Mouse (Mus musculus) intestine, postnatal 0 days (tissue): Measurements from ENCODE around the gene Qprt. TPM values are rescaled to one million over a fixed set of nuclear protein-coding genes. Genes with fewer than 3 reads are reported as not detected.
A peak's percentile ranks its signal among the peaks of the same experiment; 100 is the strongest.

Experiments used
- ATAC-seq: fragments of 200-750 bp; cut with Nextera tagmentation; 2 replicates; pipeline ENCODE4 v1.8.0; 2017; ENCODE audit warnings: mild to moderate bottlenecking, moderate TSS enrichment, moderate library complexity
- H3K27ac ChIP-seq: fragments of 300-500 bp; sonication (generic); 2 replicates; pipeline ENCODE4 v1.5.1; 2014; ENCODE audit warnings: mild to moderate bottlenecking, low read depth, low read length, moderate library complexity
- H3K27me3 ChIP-seq: fragments of 300-500 bp; sonication (generic); replicated peaks from 2 replicates; pipeline ENCODE4 v1.6.1; 2014; ENCODE audit warnings: low read length, mixed read lengths; ENCODE audit not compliant: control insufficient read depth, insufficient read depth
- H3K36me3 ChIP-seq: fragments of 300-500 bp; sonication (generic); 2 replicates; pipeline ENCODE4 v1.6.1; 2014; ENCODE audit warnings: mild to moderate bottlenecking, moderate library complexity; ENCODE audit not compliant: control insufficient read depth, insufficient read depth
- H3K4me1 ChIP-seq: fragments of 300-500 bp; sonication (generic); replicated peaks from 2 replicates; pipeline ENCODE4 v1.6.1; 2014; ENCODE audit warnings: antibody characterized with exemption, low read length, mixed read lengths; ENCODE audit not compliant: control insufficient read depth, insufficient read depth
- H3K4me2 ChIP-seq: fragments of 300-500 bp; sonication (generic); replicated peaks from 2 replicates; pipeline ENCODE4 v1.6.1; 2014; ENCODE audit warnings: low read depth, mild to moderate bottlenecking, moderate library complexity
- H3K4me3 ChIP-seq: fragments of 300-500 bp; sonication (generic); 2 replicates; pipeline ENCODE4 v1.5.1; 2014; ENCODE audit warnings: low read depth, low read length
- H3K9ac ChIP-seq: fragments of 300-500 bp; sonication (generic); 2 replicates; pipeline ENCODE4 v1.6.1; 2014; ENCODE audit warnings: mild to moderate bottlenecking, low read depth, low read length
- H3K9me3 ChIP-seq: fragments of 300-500 bp; sonication (generic); 2 replicates; pipeline ENCODE4 v1.6.1; 2016; ENCODE audit warnings: mixed run types; ENCODE audit not compliant: control insufficient read depth
- CTCF ChIP-seq: sonication (generic); IDR thresholded peaks from 2 replicates; pipeline ENCODE4 v1.5.1; 2016; ENCODE audit warnings: low read depth, mild to moderate bottlenecking, control low read depth, antibody characterized with exemption, moderate library complexity
- WGBS: fragments of 180-500 bp; shearing (Covaris S2); extraction: QIAGEN DNeasy Blood & Tissue Kit; methylation state at CpG from one replicate; pipeline ENCODE4 v1.1.7; 2014; 5-methylcytosine and 5-hydroxymethylcytosine counted together
- polyA plus RNA-seq: library from polyadenylated mRNA; unstranded; fragments of >200 nt; fragmentation: Nextera tagmentation; extraction: Ambion mirVana; gene quantifications from 2 replicates; pipeline ENCODE4 v1.2.1, GENCODE M21; 2015

The Qprt gene
- polyA plus RNA-seq, 1 experiment from 2014 or later, result 2.0 TPM

DNA sequence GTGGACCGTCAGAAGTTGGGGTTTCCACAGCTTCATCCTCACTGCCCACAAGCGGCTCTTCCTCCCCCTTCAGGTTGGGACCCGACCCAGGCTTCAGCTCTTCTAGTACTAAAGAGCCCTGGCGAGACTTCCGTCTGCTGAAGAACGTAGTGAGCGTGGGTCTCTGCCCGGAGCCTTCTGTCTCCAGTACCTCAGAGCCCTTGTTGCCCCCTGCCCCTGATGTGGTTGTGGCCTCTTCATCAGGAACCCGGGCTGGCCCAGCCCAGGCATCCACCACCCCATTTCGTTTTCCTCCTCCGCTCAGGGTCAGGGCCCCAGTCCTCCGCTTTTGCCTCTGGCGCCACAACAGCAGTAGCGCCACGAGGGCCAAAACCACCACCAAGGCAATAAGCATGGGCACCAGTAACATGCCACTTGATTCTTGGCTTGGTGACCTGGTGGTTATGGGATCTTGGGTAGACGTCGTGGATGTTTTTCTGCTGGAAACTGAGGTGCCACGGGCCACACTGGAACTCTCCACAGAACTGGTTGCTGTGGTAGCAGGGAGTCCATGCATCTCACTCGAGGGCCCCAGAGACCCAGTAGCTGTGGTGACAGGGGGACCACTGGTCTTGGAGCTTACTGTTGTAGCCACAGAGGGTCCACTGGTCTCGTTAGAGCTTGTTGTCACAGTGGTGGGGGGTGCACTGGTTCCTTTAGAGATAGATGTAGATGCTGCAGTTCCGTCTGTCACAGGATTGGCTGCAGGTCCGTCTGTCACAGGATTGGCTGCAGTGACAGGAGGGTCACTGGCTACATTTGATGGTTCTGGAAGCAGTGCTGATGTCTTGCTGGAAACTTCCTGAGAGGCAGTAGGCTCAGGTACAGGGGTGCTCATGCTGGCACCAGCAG, 14.4 kb upstream of the Qprt start:
- H3K4me3 ChIP-seq, result no peak overlapping the region
- no peaks in the 10 kb centered on the region for H3K36me3 ChIP-seq
- no peak overlapping the region for H3K4me2 ChIP-seq
- no peak for ATAC-seq
- WGBS, result 82% methylated on average over 22 of the region's 22 CpGs
- no peaks in the 10 kb centered on the region for H3K9me3 ChIP-seq
- no peak for TF ChIP-seq CTCF
- no peaks in the 10 kb centered on the region for H3K27me3 ChIP-seq
- H3K4me1 ChIP-seq, result no peaks in the 10 kb centered on the region
- no peak overlapping the region for H3K27ac ChIP-seq
- no peak overlapping the region for H3K9ac ChIP-seq

DNA sequence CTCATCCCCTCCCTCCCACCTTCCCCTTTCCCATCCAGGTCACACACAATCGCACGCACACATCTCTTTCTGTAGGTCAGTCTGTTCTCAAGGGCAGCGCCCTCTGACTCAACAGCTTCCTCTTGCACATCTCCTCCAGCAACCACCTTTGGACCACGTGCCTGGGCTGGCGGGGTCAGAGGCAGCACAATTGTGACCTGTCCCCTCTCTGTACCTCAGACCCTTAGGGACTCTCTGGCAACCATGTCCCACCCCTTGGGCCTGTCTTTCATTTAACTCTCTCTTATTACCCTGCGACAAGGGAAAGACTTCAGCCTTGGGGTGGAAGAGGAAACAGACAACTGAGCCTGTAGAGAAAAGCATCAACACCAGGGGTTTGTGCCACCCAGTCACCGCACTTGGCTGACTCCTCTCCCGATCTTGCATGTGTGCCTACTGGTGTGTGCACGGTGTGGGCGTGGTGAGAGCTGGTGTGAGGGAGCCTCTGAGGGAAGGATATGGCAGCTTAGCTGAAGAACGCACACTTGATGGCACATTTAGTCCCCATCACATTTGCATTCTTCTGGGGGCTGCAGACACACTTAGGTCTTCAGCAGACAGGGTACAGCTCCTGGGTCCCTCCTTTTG, 12.9 kb upstream of the Qprt start:
- no peak for TF ChIP-seq CTCF
- Histone ChIP-seq H3K27me3 (no peaks in the 10 kb centered on the region), H3K4me2 (no peak overlapping the region), H3K4me3 (no peak overlapping the region), H3K9ac (no peak overlapping the region), H3K27ac (no peak overlapping the region), H3K36me3 (no peaks in the 10 kb centered on the region), H3K9me3 (no peaks in the 10 kb centered on the region), H3K4me1 (no peaks in the 10 kb centered on the region)
- 69% methylated on average over 11 of the region's 11 CpGs for WGBS
- ATAC-seq, result no peak

DNA sequence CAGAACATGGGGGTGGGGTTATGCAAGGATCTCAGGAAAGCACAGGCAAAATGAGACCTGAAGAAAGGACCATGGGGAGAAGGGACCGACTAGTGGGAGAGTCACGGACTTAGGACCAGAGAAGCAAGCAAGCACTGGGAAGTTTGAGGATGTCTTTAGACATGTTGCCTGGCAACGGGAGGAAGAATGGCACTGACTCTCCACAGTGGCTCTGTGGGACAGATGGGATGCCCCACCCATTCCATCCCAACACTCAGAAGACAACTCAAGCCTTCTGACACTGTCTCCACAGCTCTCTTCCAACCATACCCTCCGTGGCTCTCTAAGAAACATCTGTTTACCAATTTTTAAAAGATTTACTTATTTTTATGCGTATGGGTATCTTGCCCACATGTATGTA, 11.1 kb upstream of the Qprt start:
- Histone ChIP-seq H3K27ac (no peak overlapping the region), H3K9me3 (no peaks in the 10 kb centered on the region), H3K27me3 (no peaks in the 10 kb centered on the region), H3K4me3 (no peak overlapping the region), H3K36me3 (no peaks in the 10 kb centered on the region), H3K4me1 (no peaks in the 10 kb centered on the region), H3K4me2 (no peak overlapping the region), H3K9ac (no peak overlapping the region)
- no peak for ATAC-seq
- 73% methylated on average over 5 of the region's 5 CpGs for WGBS
- no peak for TF ChIP-seq CTCF

- 12% methylated on average over 4 of the region's 4 CpGs for WGBS
- H3K9ac ChIP-seq, result no peak overlapping the region
- 0 out of 2 replicates have a peak, but pooled peaks have one; percentile 60 for ATAC-seq
These were observed 7.6 kb upstream of the Qprt start for GRCm38 (mm10) chr7:127129638-127130037.

GRCm38 (mm10) chr7:127121061-127121910, 740 bp downstream of the Qprt start:
- 0 out of 2 replicates have a peak, but pooled peaks cover 2% of the 10 kb centered on the region for H3K9me3 ChIP-seq
- H3K4me3 ChIP-seq, result 0 out of 2 replicates have a peak overlapping the region, but pooled peaks have one; percentile 5
- no peak for TF ChIP-seq CTCF
- H3K27me3 ChIP-seq, result no peaks in the 10 kb centered on the region
- peak overlapping the region; percentile 44 for H3K4me2 ChIP-seq
- H3K36me3 ChIP-seq, result no peaks in the 10 kb centered on the region
- 23% methylated on average over 21 of the region's 21 CpGs for WGBS
- H3K4me1 ChIP-seq, result peaks cover 19% of the 10 kb centered on the region
- peak; percentile 62 for ATAC-seq
- peak overlapping the region; percentile 35; the same call in 1 of the 2 replicates for H3K27ac ChIP-seq
- no peak overlapping the region for H3K9ac ChIP-seq

More at GRCm38 (mm10) chr7:127129638-127130037, 7.6 kb upstream of the Qprt start:
- Histone ChIP-seq H3K9me3 (no peaks in the 10 kb centered on the region), H3K27me3 (no peaks in the 10 kb centered on the region), H3K27ac (no peak overlapping the region), H3K4me3 (no peak overlapping the region), H3K4me1 (no peaks in the 10 kb centered on the region), H3K4me2 (no peak overlapping the region), H3K36me3 (no peaks in the 10 kb centered on the region)
- TF ChIP-seq CTCF, result peak; percentile 75
